Mouse (Mus musculus) mouse embryonic stem cell (cell line): Measurements from ENCODE around the gene Btg2.

Experiments
- in situ Hi-C, 2 experiments: fragments of 300-500 bp; cut with MboI; formaldehyde crosslinking; loops; 1 replicate in 1 of 2; 3 replicates in 1 of 2; pipeline ENCODE4 v1.14.3; 2019 to 2020; ENCODE audit warnings: low sequenced_read_pairs in 2 of 2, low pct_unique_long_range_greater_than_20kb in 1 of 2, mixed read lengths in 1 of 2; ENCODE audit not compliant: unreplicated experiment in 1 of 2

Gene Btg2

DNA sequence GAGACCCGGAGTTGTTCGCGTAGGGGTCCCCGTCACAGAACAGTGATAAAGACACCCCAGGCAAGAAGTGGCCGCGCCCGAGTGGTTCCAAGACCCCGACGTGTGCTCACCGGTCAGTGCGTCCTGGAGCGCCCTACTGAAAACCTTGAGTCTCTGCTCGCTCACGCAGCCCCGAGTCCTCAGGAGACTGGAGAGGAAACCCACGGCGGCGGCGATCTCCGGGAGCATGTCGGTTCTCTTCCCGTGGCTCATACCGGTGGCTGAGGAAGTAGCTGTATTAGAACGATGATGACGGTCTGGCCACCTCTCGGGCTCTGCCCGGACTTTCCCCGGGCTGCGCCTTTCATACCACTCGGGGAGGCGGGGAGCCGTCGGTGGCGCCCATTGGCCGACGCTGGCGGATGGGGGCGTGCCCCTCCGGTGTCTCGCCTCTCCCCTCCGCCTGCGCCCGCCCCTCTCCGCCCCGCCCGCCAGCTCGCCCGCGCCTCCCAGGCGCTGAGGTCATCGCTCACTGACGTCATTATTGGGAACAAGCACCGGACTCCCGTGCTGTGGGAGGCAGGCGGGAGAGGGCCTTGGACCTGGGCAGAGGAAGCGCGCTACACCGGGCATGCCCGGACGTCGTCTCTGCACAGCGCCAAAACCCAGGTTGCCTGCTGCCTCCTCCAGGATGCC, at the start of gene Btg2:
Btg2 (minus strand) TSS at position 319 of the 675 bp plus-strand sequence.
- in situ Hi-C loops, result no loop called here

- in situ Hi-C loops, result no loop called here
These were observed 43.3 kb upstream of the Btg2 start for GRCm38 (mm10) chr1:134122195-134122594.

GRCm38 (mm10) chr1:134120179-134120578, 41.3 kb upstream of the Btg2 start:
- in situ Hi-C loops, result no loop called here

DNA sequence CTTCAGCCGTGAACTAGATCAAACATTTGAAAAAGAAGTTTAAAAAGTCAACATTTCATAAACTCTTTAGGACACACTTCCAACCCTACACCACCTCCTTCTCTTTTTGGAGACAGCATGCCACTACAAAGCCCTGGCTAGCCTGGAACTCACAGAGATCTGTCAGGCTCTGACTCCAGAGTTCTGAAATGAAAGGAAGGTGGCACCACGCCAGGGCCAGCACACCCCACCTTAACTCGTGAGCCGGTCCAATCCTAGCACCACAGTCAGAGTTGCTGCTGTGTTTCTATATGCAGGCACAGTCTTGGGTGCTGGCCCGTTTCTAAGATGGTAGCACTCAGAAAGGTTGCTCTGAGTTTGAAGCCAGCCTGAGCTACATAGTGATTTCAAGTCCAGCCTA, 38.2 kb upstream of the Btg2 start:
- in situ Hi-C loops, result no loop called here

DNA sequence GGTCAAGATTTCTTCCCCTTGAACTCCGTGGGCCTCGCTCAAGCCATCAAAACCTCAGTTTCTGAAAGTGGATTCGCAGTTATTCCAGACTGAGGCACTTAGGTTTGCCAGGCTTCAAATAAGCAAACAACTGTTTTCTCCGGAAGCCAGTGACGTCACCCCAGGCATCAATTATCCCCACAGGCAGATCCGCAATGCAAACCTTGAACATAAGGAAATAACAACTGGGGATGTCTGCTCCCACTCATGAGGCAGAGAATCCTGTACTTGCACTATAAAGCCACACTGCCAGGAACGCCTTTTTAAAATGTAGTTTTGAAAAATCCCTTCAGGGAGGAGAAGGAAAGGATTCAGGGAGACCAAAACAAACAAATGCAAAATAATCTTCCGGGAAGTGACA, 36.5 kb upstream of the Btg2 start:
- in situ Hi-C loops, result no loop called here

GRCm38 (mm10) chr1:134114730-134115129, 35.8 kb upstream of the Btg2 start:
- in situ Hi-C loops, result no loop called here

GRCm38 (mm10) chr1:134114018-134114417, 35.1 kb upstream of the Btg2 start:
- in situ Hi-C loops, result no loop called here

- in situ Hi-C loops, result no loop called here
These were observed 34.6 kb upstream of the Btg2 start for GRCm38 (mm10) chr1:134113560-134113959.

DNA sequence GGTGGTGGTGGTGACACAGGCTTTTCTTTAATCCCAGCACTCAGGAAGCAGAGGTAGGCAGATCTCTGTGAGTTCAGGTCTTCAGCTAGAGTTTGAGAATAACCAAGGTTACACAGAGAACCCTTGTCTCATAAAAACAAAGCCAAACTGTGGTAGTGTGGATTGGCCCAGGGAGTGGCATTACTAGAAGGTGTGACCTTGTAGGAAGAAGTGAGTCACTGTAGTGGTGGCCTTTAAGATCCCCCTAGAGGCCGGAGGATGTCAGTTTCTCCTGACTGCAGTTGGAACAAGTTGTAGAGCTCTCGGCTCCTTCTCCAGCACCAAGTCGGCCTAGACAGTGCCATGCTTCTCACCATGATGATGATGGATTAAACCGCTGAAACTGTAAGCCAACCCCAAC, 32.1 kb upstream of the Btg2 start, which contains the start of gene Chit1:
Chit1 (plus strand) TSS at position 264 of the 400 bp plus-strand sequence.
- in situ Hi-C loops, result no loop called here

DNA sequence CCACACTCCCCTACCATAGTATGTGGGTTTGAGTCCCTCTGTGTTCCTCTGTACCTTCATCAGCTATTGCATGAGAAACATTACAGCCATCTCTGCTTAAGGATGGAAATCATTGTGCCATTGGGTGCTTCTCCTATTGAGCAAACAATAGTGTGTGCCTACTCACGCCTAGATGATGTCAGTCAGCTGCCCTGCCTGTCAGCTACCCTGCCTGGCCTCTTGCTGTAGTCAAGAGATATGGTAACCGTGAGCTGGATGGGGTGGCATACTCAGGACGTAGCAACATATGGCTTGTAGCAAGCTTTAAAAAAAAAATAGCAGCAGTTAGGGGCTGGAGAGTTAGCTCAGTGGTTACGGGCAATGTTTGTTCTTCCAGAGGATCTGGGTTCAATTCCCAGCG, 31.5 kb upstream of the Btg2 start:
- in situ Hi-C loops, result no loop called here

DNA sequence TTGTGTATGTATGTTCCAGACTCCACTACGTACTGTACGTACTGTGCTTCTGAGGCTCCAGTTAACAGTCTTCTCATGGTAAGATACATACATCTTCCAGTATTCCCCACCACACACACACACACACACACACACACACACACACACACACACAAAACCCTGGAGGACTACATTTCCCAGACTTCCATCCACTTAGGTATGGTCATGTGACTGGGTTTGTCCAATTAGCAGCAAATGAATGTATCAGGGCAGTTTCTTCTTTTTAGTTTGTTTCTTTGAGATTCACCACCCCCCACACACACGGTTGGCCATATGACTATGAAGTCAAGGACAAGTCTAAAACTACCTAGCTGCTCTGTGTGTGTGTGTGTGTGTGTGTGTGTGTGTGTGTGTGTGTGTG, 31.1 kb upstream of the Btg2 start:
- in situ Hi-C loops, result no loop called here

DNA sequence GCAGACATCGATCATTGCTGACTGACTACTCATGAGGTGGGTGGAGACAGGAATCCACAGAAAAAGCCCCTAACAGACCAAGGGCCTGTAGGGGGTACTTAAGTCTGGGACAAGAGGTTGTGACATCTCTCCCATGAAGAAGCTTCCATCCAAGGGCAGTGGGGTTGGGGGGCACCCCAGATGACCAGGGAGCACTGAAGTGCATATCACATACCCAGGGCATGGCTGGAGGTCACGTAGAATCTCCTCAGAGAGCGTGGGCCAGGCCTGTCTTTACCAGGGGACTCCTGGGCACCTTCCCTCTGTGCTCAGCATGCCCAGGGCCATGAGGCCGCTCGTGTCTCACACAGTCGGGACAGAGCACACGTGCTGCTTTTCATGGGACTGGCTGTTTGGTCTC, 28.9 kb upstream of the Btg2 start:
- in situ Hi-C loops, result loop anchor here in 1 of 2 experiments (5.0 kb wide), 1 partner anchor 50 kb away; no protein-coding TSS in a partner anchor

- in situ Hi-C loops, result loop anchor here in 1 of 2 experiments (5.0 kb wide), 1 partner anchor 49 kb away; no protein-coding TSS in a partner anchor
These were observed 27.8 kb upstream of the Btg2 start for GRCm38 (mm10) chr1:134106719-134107118.

GRCm38 (mm10) chr1:134105764-134106430, 27.0 kb upstream of the Btg2 start:
- in situ Hi-C loops, result loop anchor here in 1 of 2 experiments (5.0 kb wide), 1 partner anchor 49 kb away; no protein-coding TSS in a partner anchor

- in situ Hi-C loops, result loop anchor here in 1 of 2 experiments (5.0 kb wide), 1 partner anchor 48 kb away; no protein-coding TSS in a partner anchor
These were observed 26.3 kb upstream of the Btg2 start for GRCm38 (mm10) chr1:134105043-134105763.

DNA sequence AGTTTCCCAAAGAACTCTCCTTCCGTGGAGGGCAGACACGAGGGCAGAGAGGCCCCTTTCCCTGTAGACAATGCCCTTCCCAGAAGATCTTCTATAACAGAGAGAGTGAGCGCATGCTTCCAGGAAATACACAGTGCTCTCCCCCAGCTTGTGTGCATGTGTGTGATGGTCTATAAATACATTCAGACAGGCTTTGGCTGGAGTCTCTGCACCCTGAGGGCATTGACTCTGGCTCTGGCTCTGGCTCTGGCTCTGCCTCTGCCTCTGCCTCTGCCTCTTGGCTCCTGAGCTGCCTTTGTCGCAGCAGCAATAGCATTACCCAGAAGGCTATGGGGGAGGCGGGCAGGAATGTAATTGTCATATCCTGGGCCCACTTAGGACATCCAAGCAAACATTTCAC, 24.9 kb upstream of the Btg2 start:
- in situ Hi-C loops, result loop anchor here in 1 of 2 experiments (5.0 kb wide), 1 partner anchor 42 kb away; no protein-coding TSS in a partner anchor

- in situ Hi-C loops, result loop anchor here in 1 of 2 experiments (5.0 kb wide), 1 partner anchor 39 kb away; no protein-coding TSS in a partner anchor
These were observed 22.7 kb upstream of the Btg2 start for GRCm38 (mm10) chr1:134101593-134101992.

DNA sequence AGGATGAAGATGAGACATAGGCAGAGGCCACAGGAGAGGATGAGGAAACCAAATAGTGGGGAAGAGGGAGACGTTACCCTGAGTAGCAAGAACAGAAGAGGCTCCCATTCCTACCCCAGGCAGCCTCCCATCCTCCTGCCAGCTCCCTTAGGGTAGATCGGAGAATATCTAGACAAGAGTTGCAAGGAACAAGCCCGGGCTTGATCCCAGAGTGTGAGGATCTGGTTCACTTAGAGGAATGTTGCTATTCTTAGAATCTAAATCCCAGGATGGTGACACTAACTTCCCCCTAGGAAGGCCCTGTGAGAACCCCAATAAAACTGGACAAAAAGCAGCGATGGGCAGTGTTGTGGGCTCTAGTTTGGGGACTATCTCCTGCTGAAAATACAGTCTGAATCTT, 22.0 kb upstream of the Btg2 start:
- in situ Hi-C loops, result loop anchor here in 1 of 2 experiments (5.0 kb wide), 1 partner anchor 39 kb away; no protein-coding TSS in a partner anchor

DNA sequence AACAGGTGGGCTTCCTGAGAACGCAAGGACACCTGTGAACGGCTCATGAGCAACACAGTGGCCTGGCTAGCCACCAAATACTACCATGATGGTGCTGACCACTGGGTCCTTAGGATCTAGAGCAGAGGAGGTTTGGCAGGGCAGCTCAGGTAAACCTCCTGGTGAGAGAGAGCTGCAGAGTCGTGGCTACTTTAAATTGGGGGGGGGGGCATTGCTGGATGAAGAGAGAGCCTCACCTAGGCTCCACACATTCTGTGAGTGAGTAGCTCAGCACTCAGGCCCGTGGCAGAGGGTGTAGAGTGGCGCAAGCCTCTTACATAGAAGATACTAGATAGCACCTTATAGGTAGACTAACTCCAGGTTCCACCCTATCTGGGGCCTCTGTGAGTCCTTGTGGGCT, 21.5 kb upstream of the Btg2 start:
- in situ Hi-C loops, result loop anchor here in 1 of 2 experiments (5.0 kb wide), 1 partner anchor 38 kb away; no protein-coding TSS in a partner anchor
